Mouse (Mus musculus) brain, embryonic 14.5 days (tissue): ENCODE measurements around the gene Olfr487.
"Not testable (repeated sequence)": the region's sequence is repeated elsewhere in the genome, so short reads cannot be mapped to it uniquely, and the experiment has no call there.

Experiments used
- CTCF ChIP-seq: fragments of 200-500 bp; IDR thresholded peaks from 2 replicates; pipeline ENCODE4 v1.5.1; 2012; ENCODE audit warnings: inconsistent platforms, mild to moderate bottlenecking, moderate library complexity, borderline replicate concordance; ENCODE audit not compliant: insufficient read depth, insufficient read length; ENCODE audit errors: extremely low read depth
- POLR2A ChIP-seq: fragments of 200-500 bp; IDR thresholded peaks from 2 replicates; pipeline ENCODE4 v1.6.1; 2012; ENCODE audit warnings: mild to moderate bottlenecking, inconsistent platforms, borderline replicate concordance; ENCODE audit not compliant: poor library complexity, insufficient read depth, insufficient read length, severe bottlenecking; ENCODE audit errors: extremely low read depth

- not testable (repeated sequence) for TF ChIP-seq POLR2A, CTCF
These were observed at the start of gene Olfr487 for GRCm38 (mm10) chr7:108214536-108214935.
